8 mouse cellular contexts compared by ENCODE assay signal in genomic region chr19:45363933-45364391, GRCm38 (mm10). TPM values are rescaled to one million over a fixed set of nuclear protein-coding genes. Genes with fewer than 3 reads are reported as not detected.
DNase-seq lines count a peak whose midpoint lies in the region; ATAC-seq and TF ChIP-seq lines count a peak whose summit lies in the region.

No protein-coding gene starts in this region.

- WGBS in kidney, embryonic 15.5 days, result under 1% methylated on average over 20 of the region's 20 CpGs
- under 1% methylated on average over 20 of the region's 20 CpGs for WGBS in embryonic facial prominence, embryonic 14.5 days
- under 1% methylated on average over 20 of the region's 20 CpGs for WGBS in limb, embryonic 13.5 days
- WGBS in stomach, embryonic 14.5 days, result under 1% methylated on average over 20 of the region's 20 CpGs

- H3K27me3 ChIP-seq in kidney, embryonic 15.5 days, result no peaks in the 10 kb centered on the region
- no peaks in the 10 kb centered on the region for H3K27me3 ChIP-seq in G1E (ENCODE audit: insufficient read depth, low read length)
- H3K27me3 ChIP-seq in embryonic facial prominence, embryonic 14.5 days (replicated peaks; ENCODE audit: control insufficient read depth, insufficient read depth, low read length), result no peaks in the 10 kb centered on the region
- no peaks in the 10 kb centered on the region for H3K27me3 ChIP-seq in limb, embryonic 13.5 days
- no peaks in the 10 kb centered on the region for H3K27me3 ChIP-seq in stomach, embryonic 14.5 days (ENCODE audit: control insufficient read depth, insufficient read depth, low read length)

- peak overlapping the region; percentile 75 for H3K4me2 ChIP-seq in kidney, embryonic 15.5 days
- peak overlapping the region; percentile 86 for H3K4me2 ChIP-seq in embryonic facial prominence, embryonic 14.5 days (ENCODE audit: low read depth, low read length)
- peak overlapping the region; percentile 78 for H3K4me2 ChIP-seq in limb, embryonic 13.5 days (replicated peaks)
- peak overlapping the region; percentile 80 for H3K4me2 ChIP-seq in stomach, embryonic 14.5 days (replicated peaks; ENCODE audit: low read depth, low read length)

- peak overlapping the region; percentile 93 for H3K4me3 ChIP-seq in kidney, embryonic 15.5 days (replicated peaks)
- H3K4me3 ChIP-seq in G1E (ENCODE audit: low read depth, low read length), result peak overlapping the region; percentile 91
- H3K4me3 ChIP-seq in embryonic facial prominence, embryonic 14.5 days (ENCODE audit: low read depth, low read length), result peak overlapping the region; percentile 88
- peak overlapping the region; percentile 68 for H3K4me3 ChIP-seq in limb, embryonic 13.5 days
- peak overlapping the region; percentile 85 for H3K4me3 ChIP-seq in stomach, embryonic 14.5 days (ENCODE audit: low read depth, low read length)

- H3K36me3 ChIP-seq in kidney, embryonic 15.5 days, result peaks cover 13% of the 10 kb centered on the region
- H3K36me3 ChIP-seq in G1E (replicated peaks), result peaks cover 22% of the 10 kb centered on the region
- H3K36me3 ChIP-seq in embryonic facial prominence, embryonic 14.5 days (ENCODE audit: control insufficient read depth, insufficient read depth, low read length), result no peaks in the 10 kb centered on the region
- H3K36me3 ChIP-seq in limb, embryonic 13.5 days, result peaks cover 4% of the 10 kb centered on the region; the same call in 1 of the 2 replicates
- no peaks in the 10 kb centered on the region for H3K36me3 ChIP-seq in stomach, embryonic 14.5 days (ENCODE audit: control insufficient read depth, insufficient read depth, low read length)

- TF ChIP-seq CTCF in G1E (IDR thresholded peaks at IDR 0.05; ENCODE audit: low read depth, low read length), result no peak

- H3K4me1 ChIP-seq in kidney, embryonic 15.5 days, result peaks cover 10% of the 10 kb centered on the region
- peaks cover 25% of the 10 kb centered on the region for H3K4me1 ChIP-seq in G1E (ENCODE audit: insufficient read depth, low read depth, low read length)
- peaks cover 7% of the 10 kb centered on the region; the same call in 1 of the 2 replicates for H3K4me1 ChIP-seq in embryonic facial prominence, embryonic 14.5 days (ENCODE audit: control insufficient read depth, insufficient read depth, low read length)
- peaks cover 10% of the 10 kb centered on the region for H3K4me1 ChIP-seq in limb, embryonic 13.5 days
- H3K4me1 ChIP-seq in stomach, embryonic 14.5 days (ENCODE audit: control insufficient read depth, insufficient read depth, low read length), result peaks cover 7% of the 10 kb centered on the region

- DNase-seq in kidney, adult 9 months, result no peak
- DNase-seq in G1E (ENCODE audit: low spot score), result peak; percentile 24
- peak; percentile 82 for DNase-seq in embryonic facial prominence, embryonic 14.5 days (ENCODE audit: low spot score)
- DNase-seq in left cerebral cortex, adult 11 months (ENCODE audit: low spot score), result no peak
- no peak for DNase-seq in cerebellum, adult 8-10 months

- peak overlapping the region; percentile 95 for H3K27ac ChIP-seq in kidney, embryonic 15.5 days
- H3K27ac ChIP-seq in embryonic facial prominence, embryonic 14.5 days (replicated peaks; ENCODE audit: low read depth, low read length), result peak overlapping the region; percentile 95
- peak overlapping the region; percentile 90 for H3K27ac ChIP-seq in limb, embryonic 13.5 days
- H3K27ac ChIP-seq in stomach, embryonic 14.5 days (ENCODE audit: low read length), result peak overlapping the region; percentile 77

- no peaks in the 10 kb centered on the region for H3K9me3 ChIP-seq in kidney, embryonic 15.5 days (replicated peaks)
- H3K9me3 ChIP-seq in G1E (replicated peaks), result no peaks in the 10 kb centered on the region
- no peaks in the 10 kb centered on the region for H3K9me3 ChIP-seq in embryonic facial prominence, embryonic 14.5 days (ENCODE audit: control insufficient read depth, low read length)
- no peaks in the 10 kb centered on the region for H3K9me3 ChIP-seq in limb, embryonic 13.5 days
- no peaks in the 10 kb centered on the region for H3K9me3 ChIP-seq in stomach, embryonic 14.5 days (ENCODE audit: control insufficient read depth, low read depth, low read length)

- peak; percentile 91 for ATAC-seq in kidney, embryonic 15.5 days (replicated peaks; ENCODE audit: low FRiP score)
- no peak for ATAC-seq in G1E (ENCODE audit: extremely low read depth, insufficient number of reproducible peaks, low FRiP score, poor library complexity, severe bottlenecking)
- ATAC-seq in embryonic facial prominence, embryonic 14.5 days (ENCODE audit: low read depth), result peak; percentile 76
- peak; percentile 88 for ATAC-seq in limb, embryonic 13.5 days (ENCODE audit: low FRiP score, low read depth)
- ATAC-seq in stomach, embryonic 14.5 days (ENCODE audit: insufficient number of reproducible peaks, insufficient read depth, low FRiP score, low read depth), result peak; percentile 81

- peak overlapping the region; percentile 83 for H3K9ac ChIP-seq in kidney, embryonic 15.5 days
- H3K9ac ChIP-seq in embryonic facial prominence, embryonic 14.5 days (ENCODE audit: low read depth, low read length), result peak overlapping the region; percentile 88
- peak overlapping the region; percentile 79 for H3K9ac ChIP-seq in limb, embryonic 13.5 days
- H3K9ac ChIP-seq in stomach, embryonic 14.5 days (replicated peaks; ENCODE audit: low read depth, low read length), result peak overlapping the region; percentile 82

RNA-seq across cellular contexts. Expression of gene Btrc, which starts 0.4 kb away (rescaled TPM):
- polyA plus RNA-seq in kidney, embryonic 15.5 days (2015; fragmentation: Nextera tagmentation; extraction: Ambion mirVana), result 47.8 and 49.3 TPM in 2 replicates
- total RNA-seq in G1E (2014; fragmentation: Nextera tagmentation), result 59.1 and 83.6 TPM in 2 replicates
- 26.9 and 27.1 TPM in 2 replicates for total RNA-seq in G1E (2017)
- 7.7 and 11.4 TPM in 2 replicates for polyA plus RNA-seq in G1E (2012)
- 44.6 and 45.0 TPM in 2 replicates for polyA plus RNA-seq in embryonic facial prominence, embryonic 14.5 days (2014; fragmentation: Nextera tagmentation; extraction: Ambion mirVana)
- polyA plus RNA-seq in limb, embryonic 13.5 days (2015; fragmentation: Nextera tagmentation; extraction: Ambion mirVana), result 55.0 and 55.3 TPM in 2 replicates
- 46.3 and 52.1 TPM in 2 replicates for polyA plus RNA-seq in stomach, embryonic 14.5 days (2014; fragmentation: Nextera tagmentation; extraction: Ambion mirVana)

Comparison
In these comparisons a context has a peak if more than half of its experiments do, and no peak if none do; other contexts are left out.
1. DNase-seq: peak in G1E (single experiment) and embryonic facial prominence, embryonic 14.5 days (single experiment); none in kidney, adult 9 months (single experiment), left cerebral cortex, adult 11 months (single experiment) and cerebellum, adult 8-10 months (single experiment).
2. Peak in every context shown above with its lines, with median percentiles within 50 percentile points of each other: H3K27ac ChIP-seq, H3K4me2 ChIP-seq, H3K4me3 ChIP-seq and H3K9ac ChIP-seq.